Mouse (Mus musculus): ENCODE measurements around the gene Ewsr1. TPM values are rescaled to one million over a fixed set of nuclear protein-coding genes. Genes with fewer than 3 reads are reported as not detected.

The Ewsr1 gene
- total RNA-seq, 2 experiments from 2014 or later: 380 to 389 TPM

DNA sequence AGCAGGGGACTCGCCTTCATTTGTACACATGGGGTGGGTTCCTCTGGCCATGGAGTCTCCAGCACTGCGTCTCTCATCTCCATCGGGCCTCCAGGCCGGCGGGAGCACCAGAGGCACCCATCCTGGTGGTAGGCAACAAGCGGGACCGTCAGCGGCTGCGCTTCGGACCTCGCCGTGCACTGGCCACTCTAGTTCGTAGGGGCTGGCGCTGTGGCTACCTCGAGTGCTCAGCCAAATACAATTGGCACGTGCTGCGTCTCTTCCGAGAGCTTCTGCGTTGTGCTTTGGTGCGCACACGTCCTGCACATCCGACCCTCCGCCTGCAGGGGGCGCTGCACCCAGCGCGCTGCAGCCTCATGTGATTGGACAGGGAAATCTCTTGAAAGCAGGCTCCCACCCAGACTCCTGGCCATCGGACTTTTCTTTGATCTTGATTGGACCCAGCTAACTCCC, 39.3 kb downstream of the Ewsr1 start:
- peak; percentile 41 for DNase-seq
- intact Hi-C loops (cut with DNase I): loop anchor here (10.0 kb wide), 1 partner anchor 45 kb away; no protein-coding TSS in a partner anchor

DNA sequence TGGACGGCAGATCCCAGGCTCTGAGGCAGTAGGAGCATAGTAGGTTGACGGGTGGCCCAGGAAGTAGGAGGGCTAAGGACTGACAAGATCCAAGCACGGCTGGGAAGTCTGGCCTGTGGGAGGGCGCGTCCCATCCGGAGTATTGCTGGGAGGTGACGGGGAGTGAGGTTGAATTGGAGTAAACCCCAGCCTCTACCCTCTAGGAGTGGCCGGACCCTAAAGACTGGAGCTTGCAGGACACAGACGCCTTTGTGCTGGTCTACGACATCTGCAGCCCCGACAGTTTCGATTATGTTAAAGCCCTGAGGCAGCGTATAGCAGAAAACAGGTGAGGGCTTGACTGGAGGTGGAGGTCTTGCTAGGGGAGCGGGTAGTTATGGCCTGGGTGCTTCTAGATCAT, 39.8 kb downstream of the Ewsr1 start:
- intact Hi-C loops (cut with DNase I): no loop called here
- DNase-seq: no peak

DNA sequence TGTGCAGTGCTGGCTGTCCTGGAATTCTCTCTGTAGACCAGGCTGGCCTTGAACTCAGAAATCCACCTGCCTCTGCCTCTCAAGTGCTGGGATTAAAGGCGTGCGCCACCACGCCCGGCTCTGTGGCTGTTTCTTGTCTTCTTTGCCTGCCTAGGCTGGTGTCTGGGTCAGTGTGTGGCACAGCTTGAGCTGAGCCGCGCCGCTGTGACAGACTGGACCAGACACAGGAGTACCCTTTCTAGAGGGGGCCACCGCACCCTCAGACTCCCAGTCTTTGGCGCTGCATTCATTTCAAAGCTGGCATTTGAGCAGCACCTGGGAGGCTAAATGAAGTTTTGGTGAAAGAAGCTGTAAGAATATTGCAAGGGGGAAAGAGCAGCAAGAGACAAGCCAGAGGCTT, 40.3 kb downstream of the Ewsr1 start:
- DNase-seq: no peak
- intact Hi-C loops (cut with DNase I): no loop called here

DNA sequence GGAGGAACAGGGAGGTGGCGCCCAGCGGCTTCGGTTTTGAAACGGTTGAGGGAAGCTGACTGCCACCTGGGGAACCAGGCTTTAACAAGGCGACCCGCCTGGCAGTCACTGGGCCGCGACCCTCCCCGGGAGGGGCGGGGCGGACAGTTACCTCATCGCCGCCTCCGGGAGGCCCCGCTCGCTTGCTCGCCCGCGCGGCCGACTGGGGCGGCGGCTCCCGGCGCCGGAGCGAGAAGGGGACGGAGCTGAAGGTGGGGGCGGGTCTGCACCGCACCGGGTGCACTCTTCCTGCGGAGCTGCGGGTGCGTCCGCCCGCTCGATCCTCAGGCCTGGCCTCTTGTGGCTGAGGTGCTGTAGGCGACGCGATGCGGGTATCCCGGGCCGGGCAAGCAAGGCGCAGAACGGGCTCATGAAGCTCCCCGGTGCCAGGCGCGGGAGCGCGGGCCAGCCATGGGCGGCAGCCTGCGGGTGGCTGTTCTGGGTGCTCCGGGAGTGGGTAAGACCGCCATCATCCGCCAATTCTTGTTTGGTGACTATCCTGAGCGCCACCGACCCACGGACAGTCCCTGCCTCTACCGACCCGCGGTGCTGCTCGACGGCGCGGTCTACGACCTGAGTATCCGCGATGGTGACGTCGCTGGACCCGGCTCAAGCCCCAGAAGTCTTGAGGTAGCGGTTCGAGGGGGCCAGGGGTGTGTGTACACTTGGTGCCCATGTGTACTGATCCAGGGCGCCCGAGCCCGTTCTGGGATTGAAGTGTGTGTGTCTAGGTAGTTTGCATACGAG, 41.0 kb downstream of the Ewsr1 start, which contains the start of gene Rasl10a:
Gene Rasl10a, plus strand, starts transcription at position 273 of the 786 bp plus-strand sequence.
- intact Hi-C loops (cut with DNase I): no loop called here
- no peak for DNase-seq

DNA sequence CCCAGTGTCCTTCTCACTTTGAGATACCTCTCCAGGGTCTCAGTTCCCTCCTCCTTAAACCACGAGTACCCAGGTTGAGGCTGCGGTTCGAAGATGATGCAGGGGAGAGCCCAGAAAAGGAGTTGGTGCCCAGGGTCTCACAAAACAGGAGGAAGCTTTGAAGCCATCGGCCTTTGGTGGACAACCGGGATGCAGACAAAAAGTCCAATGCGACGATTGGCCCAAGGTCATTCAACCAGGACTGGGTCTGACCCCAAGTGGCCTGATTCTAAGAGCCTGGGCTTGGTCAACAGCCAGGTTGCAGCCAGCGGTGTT, 41.6 kb downstream of the Ewsr1 start:
- intact Hi-C loops (cut with DNase I): no loop called here

DNA sequence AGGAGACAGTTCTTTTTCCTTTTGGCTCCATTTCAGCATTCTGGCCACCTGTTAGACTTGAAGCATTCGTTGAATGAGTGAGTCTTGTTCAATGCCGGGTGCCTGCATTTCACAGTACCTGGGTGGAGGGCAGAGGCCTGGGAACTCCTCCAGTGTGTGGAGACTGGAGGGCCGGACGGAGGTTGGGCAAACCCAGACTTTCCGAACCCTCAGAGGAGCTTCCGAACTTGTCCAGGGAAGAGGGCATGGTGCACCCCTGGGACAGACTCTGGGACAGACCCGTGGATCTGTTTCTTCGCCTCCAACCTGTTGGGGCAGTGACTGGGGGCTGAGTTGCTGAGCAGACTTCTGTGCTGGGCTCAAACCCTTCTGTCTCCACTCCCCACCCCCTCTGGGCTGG, 42.0 kb downstream of the Ewsr1 start:
- no peak for DNase-seq
- intact Hi-C loops (cut with DNase I): no loop called here

More for the DNA sequence above, 41.6 kb downstream of the Ewsr1 start:
- DNase-seq: no peak

DNA sequence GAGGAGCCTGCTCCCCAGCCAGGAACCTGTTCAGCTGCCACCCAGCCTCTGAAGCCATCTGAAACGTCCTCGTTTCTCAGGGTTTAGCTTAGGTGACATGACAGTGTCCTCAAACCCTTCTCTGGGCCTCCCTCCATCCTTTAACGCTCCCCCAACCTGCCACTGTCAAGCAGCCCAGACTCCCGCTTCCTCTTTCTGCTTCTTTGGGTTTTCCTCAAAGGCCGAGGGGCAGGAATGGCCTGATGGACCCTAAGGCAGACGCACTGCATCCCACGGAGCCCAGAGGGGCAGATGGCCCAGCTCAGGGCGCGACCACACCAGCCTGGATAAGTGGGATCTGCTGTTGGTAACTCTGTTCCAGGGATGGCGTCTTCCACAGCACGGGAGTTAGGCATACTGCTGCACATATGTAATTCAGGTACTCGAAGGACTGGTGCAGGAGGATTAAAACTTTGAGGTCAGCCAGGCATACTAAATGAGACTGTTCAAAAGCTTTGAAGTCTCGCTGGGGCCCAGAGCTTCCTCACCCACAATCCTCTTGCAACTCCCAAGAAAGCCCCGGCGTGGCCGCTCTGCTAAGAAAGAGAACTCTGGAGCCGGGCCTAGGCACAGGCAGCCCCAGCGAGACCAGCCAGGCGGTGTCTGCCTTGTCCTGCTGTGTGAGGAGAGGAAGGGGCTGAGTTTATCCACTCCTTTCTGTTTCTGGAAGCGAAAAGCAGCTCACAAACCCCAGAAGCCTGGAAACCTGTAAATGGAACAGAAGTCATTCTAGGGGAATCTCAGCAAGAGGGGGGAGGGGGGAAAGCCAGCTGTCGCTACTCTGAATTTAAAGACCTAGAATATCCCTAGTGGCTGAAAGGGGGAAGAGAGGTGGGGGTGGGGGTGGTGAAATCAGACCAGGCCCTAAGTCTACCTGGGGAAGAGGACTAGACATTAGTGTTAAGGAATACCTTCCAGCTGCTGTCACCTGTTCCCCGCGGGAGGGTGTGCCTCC, 42.8 kb downstream of the Ewsr1 start:
- no peak for DNase-seq
- intact Hi-C loops (cut with DNase I): no loop called here

DNA sequence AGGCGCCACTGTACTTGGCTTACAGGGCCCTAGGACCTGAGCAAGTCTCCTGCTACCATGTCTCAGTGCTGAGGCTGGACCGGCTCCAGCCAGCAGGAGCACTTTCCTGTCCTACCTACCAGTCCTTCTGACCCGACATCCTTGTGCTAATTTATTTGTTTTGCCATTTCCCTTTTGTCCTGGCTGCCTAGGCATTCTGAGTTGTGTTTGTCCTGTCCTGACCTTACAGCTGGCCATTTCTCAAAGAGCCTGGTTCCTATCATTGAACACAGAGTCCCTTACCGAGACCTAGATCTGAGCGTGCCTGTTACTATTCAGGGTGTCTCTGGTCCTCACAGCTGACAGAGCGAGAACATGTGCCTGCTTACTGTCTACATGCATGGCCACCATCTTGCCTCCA, 44.2 kb downstream of the Ewsr1 start:
- DNase-seq: no peak
- intact Hi-C loops (cut with DNase I): no loop called here

DNA sequence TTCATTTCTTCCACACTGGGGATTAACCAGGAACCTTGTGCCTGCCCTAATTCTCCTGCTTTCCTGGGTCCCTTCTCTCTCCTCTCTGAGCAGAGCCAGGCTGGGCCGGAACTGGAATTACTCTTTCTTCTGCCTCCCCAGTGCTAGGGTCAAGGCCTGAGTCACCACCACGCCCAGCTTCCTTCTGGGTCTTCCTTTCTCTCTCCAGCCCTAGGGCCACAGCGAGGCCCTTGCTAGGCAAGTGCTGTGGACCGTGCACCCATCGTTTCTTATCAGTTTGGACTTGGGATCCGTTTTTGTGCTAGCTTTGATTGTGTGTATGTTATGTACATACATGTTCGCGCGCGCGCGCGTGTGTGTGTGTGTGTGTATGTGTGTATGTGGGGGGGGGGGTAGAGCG, 44.9 kb downstream of the Ewsr1 start:
- intact Hi-C loops (cut with DNase I): no loop called here
- no peak for DNase-seq

DNA sequence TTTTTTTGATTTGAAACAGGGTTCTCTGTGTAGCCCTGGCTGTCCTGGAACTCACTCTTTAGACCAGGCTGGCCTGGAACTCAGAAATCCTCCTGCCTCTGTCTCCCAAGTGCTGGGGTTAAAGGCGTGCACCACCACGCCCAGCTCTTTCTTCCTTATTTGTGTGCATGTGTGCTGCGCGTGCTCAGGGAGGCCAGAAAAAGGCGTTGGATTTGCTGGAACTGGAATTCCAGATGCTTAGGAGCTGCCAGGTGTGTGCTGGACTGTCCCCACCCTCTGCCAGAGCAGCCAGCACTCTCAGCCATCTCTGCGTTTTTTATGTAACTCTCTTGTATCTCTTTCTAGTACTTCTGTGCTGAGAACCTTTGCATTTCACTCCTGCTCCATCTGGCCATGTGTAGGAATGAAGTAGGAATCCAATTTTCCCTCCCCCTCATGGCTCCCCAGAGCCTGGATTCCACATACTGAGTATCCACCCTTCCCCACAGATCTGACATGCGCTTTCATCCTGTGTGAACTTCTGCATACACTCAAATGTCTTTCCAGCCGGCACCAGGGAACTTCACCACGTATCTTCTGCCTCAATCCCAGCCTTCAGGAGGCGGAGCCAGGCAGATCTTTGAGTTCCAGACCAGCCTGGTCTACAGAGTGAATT, 46.7 kb downstream of the Ewsr1 start:
- DNase-seq: no peak
- intact Hi-C loops (cut with DNase I): no loop called here

DNA sequence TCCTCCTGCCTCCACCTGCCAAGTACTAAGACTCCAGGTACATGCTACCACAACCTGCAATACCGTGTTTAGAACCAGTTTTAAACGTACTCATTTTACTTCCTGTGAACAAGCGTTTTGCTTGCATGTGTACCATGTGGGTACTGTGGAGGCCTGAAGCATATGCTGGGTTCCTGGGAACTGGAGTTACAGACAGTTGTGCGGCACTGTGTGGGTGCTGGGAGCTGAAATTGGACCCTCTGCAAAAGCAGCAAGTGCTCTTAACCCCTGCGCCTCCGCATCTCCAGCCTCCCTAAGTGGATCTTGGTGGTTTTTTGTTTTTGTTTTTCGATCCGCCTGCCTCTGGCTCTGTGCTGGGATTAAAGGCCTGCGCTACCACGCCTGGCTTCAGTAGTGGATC, 47.4 kb downstream of the Ewsr1 start:
- intact Hi-C loops (cut with DNase I): no loop called here
- no peak for DNase-seq

DNA sequence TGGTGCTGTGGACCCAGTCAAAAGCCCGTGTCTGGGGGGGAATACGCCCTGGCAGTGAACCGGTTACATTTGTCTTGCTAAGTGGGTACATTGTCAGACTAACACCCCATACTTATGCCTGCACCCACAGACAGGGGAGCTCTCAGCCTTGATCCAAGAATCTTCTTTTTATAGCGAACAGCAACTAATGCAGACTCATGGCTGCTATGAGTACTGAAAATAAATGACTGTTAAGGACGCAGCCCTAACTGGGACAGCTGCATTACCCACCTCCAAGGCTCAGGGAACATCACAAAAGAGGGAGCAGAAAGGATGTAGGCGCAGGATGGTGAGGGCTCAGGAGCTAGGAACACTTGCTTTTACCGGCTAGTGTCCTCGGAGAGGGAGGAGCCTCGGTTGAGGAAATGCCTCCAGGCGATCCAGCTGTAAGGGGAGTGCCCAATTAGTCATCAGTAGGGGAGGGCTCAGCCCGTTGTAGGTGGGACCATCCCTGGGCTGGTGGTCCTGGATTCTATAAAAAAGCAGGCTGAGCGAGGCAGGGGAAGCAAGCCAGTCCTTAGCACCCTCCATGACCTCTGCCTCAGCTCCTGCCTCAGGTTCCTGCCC, 52.6 kb downstream of the Ewsr1 start:
- intact Hi-C loops (cut with DNase I): no loop called here
- DNase-seq: no peak

DNA sequence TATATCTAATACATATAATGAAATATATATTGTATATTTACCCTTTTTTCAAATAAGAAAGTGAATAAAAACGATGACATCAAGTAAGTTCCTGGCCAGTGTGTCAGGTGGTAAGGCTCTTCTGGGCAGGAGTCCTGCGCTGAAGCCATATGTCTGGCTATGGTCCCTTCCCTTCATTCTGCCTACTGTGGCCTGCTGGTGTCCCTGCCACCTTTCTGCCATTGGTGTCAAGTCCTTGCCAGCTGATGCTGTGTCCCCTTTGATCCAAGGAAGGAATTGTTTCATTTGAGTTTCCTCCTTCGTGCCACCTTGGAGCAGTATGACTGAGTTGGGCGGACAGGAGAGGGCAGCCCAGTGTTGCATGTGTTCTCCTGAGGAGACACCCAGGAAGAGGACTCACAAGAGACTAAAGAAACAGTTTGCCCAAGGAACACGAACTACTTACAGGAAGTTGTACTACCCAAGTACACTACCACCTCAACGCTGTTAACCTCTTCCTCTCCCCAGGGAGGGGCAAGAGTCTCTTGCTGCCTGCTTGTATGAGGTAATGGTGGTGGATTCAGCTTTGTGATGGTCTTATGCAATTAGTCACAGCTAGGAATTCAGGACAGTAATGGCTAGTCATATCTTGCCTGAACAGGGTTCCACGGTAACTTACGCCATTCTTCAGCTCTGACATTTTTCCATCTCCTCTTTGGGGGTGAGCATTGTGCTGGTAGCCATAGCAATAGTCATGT, 56.3 kb downstream of the Ewsr1 start:
- no peak for DNase-seq
- intact Hi-C loops (cut with DNase I): no loop called here

DNA sequence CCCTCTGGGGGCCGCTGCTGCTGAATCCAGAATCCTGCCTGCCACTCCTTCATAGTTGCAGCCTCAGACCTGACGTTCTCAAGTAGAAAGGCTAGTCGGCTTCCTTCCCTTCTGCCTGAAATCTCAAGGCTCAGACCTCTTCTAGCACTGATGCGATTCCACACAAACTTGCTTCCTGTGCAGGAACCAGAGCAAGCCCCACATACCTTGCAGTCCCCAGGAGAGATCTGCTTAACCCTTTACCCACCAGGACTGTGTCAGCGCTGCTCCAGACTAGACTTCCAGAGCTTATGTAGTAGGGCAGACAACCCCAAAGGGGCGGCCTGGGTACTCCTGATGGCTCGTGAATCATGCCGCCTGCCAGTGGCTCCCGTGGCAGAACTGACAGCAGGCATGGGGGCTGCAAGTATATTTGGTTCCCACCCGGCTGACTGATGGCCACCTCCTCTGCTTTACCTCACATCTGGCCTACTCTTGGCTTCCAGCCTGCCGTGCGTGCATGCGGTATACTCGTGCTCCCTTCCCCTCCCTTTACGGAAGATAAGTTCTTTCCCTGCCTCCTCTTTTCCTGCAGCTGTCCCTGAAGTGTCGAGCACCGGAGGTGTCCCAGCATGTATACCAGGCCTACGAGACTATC, 57.8 kb downstream of the Ewsr1 start:
- intact Hi-C loops (cut with DNase I): no loop called here
- no peak for DNase-seq

DNA sequence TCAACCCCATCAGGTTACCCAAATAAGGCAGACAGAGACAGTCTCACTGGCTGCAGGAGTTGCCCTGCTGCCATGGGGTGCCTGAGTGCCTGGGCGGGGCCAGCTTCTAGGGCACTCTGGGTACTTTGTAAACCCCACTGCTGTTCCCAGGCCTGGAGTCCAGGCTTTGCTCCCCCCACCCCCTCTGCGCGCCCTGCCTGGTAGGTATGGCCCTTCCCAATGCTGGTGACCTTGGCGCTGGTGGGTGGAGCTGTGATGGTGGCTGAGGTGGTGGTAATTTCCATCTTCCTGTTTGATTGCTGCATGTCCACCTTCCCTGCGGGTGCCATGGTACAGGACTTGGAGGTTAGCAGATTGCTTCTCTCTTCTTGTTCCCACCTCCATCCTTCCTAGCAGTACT, 58.5 kb downstream of the Ewsr1 start:
- intact Hi-C loops (cut with DNase I): no loop called here

DNA sequence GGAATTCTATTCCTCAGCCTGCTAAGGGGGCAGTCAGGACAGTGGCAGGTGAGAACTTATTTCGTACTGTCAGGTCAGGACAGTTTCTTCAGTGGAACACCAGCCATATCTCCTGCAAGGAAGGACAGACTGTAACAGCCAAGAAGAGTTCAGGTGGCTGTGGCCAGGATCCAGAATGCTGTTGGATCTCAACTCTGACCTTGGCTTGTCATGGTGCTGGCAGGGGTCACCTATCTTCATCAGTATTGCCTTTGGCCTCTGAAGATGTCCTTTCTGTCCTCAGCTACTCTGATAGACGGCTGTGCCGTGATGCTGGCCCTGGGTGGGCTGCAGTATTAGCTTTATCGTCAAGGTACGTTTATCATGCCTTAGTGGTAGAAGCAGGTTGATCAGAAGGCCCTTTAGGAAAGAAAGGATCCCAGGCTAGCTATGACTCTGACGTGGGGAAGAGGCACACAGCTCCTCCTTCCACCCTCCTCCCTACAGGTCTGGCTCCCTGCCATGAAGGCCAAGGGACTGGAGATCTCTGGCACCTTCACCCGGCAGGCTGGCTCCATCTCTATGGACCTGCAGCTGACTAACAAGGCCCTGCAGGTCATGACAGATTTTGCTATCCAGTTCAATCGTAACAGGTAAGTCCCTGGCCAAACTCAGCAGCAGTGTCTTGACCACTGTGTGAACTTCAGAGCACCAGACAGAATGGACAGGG, 61.8 kb downstream of the Ewsr1 start:
- intact Hi-C loops (cut with DNase I): no loop called here
- DNase-seq: peak; percentile 54

More for the DNA sequence above, 58.5 kb downstream of the Ewsr1 start:
- DNase-seq: no peak

DNA sequence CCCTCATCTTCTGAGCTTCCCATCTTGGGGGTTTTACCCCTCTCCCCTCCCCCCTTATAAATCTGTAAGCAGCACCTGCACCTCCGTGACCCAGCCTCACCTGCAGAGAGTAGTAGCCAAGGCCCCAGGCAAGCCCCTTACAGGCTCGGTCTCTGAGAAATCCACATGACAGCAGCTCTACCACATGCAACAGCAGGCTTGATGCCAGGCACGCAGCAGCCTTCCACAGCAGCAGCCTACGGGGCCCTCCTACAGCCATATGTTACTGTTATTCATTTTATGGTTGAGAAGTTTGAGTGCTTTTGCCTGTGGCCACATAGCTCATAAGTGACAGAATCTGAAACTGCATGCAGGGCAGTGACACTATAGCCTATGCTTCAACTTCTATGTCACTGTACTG, 63.6 kb downstream of the Ewsr1 start:
- intact Hi-C loops (cut with DNase I): no loop called here
- DNase-seq: peak; percentile 79

DNA sequence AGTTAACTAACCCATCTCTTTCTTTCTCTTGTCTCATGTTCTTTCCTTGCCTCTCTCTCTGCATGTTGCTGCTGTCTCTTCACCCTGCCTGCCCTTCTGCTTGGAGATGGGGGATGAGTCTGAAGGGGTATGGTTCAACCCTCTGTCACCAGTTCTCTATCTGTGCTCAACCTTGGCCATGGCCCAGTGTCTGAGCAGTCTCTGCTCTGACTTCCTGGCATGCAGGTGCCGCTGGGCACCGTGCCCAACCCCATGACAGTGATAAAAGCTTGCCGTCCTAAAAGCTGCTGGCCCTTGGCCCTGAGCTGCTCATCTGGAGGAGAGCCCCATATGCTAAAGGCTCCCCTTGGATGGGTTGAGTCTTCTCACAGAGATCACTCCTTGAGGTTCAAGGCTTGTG, 65.9 kb downstream of the Ewsr1 start:
- DNase-seq: peak; percentile 82
- intact Hi-C loops (cut with DNase I): no loop called here

DNA sequence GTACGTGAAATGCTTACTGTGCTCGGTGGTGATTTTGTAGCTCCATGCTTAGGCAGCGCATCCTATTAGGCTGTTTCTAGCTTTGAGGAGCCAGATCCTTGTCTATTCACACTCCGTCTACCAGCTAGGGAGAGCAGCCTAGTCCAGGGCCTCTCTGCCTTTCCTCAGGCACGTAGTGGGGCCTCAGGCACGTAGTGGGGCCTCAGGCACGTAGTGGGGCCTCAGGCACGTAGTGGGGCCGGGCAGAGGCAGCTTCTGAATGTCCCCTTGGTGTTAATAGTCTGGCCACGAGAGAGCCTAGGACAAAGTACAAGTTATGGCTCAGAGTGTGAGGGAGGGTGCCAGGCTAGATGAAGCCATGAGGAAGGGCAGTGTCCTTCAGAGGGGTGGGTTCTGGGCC, 66.4 kb downstream of the Ewsr1 start:
- DNase-seq: no peak
- intact Hi-C loops (cut with DNase I): no loop called here

Measured in left cerebral cortex, postnatal 4 days (tissue).